Mouse (Mus musculus): ENCODE data around the gene Frk. TPM values are rescaled to one million over a fixed set of nuclear protein-coding genes. Genes with fewer than 3 reads are reported as not detected.
"Not testable (repeated sequence)": the region's sequence is repeated elsewhere in the genome, so short reads cannot be mapped to it uniquely, and the experiment has no call there.

Frk gene
- polyA plus RNA-seq, 1 experiment from 2014 or later = 27.6 TPM

DNA sequence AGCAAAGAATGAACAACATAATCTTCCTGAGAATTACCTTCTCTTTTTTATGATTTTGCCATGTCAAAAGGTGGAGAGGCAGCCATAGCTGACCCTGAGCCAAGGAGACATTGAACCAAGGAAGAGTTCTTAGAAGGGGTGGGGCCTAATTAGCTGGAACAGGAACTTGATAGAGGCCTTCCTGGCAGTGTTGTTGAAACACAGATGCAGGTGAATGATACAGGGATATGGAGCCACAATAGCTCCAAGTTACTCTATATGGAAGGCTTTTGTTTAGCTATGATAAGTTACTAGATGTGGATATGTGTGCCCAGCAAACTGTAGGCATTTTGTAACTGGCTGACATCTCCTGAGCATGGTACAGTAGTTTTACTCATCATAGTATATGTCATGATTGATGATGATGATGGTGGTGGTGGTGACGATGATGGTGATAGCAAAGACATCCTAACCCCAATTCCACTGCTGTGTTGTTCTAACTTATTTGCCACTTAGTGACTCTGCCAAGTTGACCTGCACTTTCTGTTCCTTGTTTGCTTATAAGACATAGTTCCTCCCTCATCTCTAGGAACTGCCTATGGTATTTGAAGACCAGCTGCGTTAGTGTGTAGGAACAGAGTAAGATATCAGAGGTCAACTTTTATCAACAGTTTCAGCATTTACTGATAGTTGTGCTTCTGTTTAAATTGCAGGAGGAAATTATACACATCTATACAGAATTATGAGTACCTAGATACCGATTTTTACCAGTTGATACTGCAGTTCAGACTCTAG lies 58.7 kb downstream of the Frk start:
- H3K4me1 ChIP-seq (ENCODE audit: control insufficient read depth, insufficient read depth, low read length) = no peaks in the 10 kb centered on the region
- no peak overlapping the region for H3K27ac ChIP-seq (ENCODE audit: low read depth, low read length)
- WGBS = 94% methylated on average over 3 of the region's 3 CpGs
- ATAC-seq (ENCODE audit: low FRiP score, low TSS enrichment) = no peak
- H3K9me3 ChIP-seq (ENCODE audit: control insufficient read depth, low read length) = no peaks in the 10 kb centered on the region
- H3K27me3 ChIP-seq (ENCODE audit: control insufficient read depth, insufficient read depth, low read length) = no peaks in the 10 kb centered on the region
- no peak overlapping the region for H3K9ac ChIP-seq (ENCODE audit: low read depth, low read length)
- H3K4me3 ChIP-seq (ENCODE audit: low read length) = no peak overlapping the region
- no peaks in the 10 kb centered on the region for H3K36me3 ChIP-seq (ENCODE audit: control insufficient read depth, insufficient read depth, low read length)
- no peak overlapping the region for H3K4me2 ChIP-seq (replicated peaks; ENCODE audit: low read depth, low read length)

- Histone ChIP-seq H3K4me1 (ENCODE audit: control insufficient read depth, insufficient read depth, low read length) (no peaks in the 10 kb centered on the region), H3K9ac (ENCODE audit: low read depth, low read length) (no peak overlapping the region), H3K9me3 (ENCODE audit: control insufficient read depth, low read length) (no peaks in the 10 kb centered on the region), H3K36me3 (ENCODE audit: control insufficient read depth, insufficient read depth, low read length) (no peaks in the 10 kb centered on the region), H3K27ac (ENCODE audit: low read depth, low read length) (no peak overlapping the region), H3K27me3 (ENCODE audit: control insufficient read depth, insufficient read depth, low read length) (no peaks in the 10 kb centered on the region), H3K4me2 (replicated peaks; ENCODE audit: low read depth, low read length) (no peak overlapping the region), H3K4me3 (ENCODE audit: low read length) (no peak overlapping the region)
- ATAC-seq (ENCODE audit: low FRiP score, low TSS enrichment) = no peak
- WGBS = 60% methylated on average over 5 of the region's 5 CpGs
Observed at GRCm38 (mm10) chr10:34550612-34551011, 67.4 kb downstream of the Frk start.

DNA sequence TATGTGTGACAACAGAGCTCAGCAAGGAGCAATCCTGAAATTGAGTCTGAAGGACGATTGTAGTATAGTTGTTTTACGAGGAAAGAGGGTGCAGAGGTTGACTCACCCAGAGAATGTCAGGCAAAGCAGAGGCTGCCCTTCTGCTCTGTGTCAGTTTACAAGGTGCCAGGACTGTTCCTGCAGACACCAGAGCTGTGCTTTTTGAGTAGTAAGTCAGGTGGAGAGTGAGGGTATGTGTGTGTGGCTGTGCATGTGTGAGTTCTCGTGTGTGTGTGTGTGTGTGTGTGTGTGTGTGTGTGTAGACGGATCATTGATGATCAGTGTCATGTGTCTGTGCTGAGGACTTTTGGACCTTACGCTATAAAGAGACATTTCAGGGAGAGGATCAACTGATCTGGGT lies 68.4 kb downstream of the Frk start:
- H3K4me3 ChIP-seq (ENCODE audit: low read length) = no peak overlapping the region
- H3K9ac ChIP-seq (ENCODE audit: low read depth, low read length) = no peak overlapping the region
- WGBS = 61% methylated on average over 5 of the region's 5 CpGs
- H3K27me3 ChIP-seq (ENCODE audit: control insufficient read depth, insufficient read depth, low read length) = no peaks in the 10 kb centered on the region
- H3K27ac ChIP-seq (ENCODE audit: low read depth, low read length) = no peak overlapping the region
- H3K9me3 ChIP-seq (ENCODE audit: control insufficient read depth, low read length) = no peaks in the 10 kb centered on the region
- ATAC-seq (ENCODE audit: low FRiP score, low TSS enrichment) = no peak
- H3K4me2 ChIP-seq (replicated peaks; ENCODE audit: low read depth, low read length) = no peak overlapping the region
- no peaks in the 10 kb centered on the region for H3K4me1 ChIP-seq (ENCODE audit: control insufficient read depth, insufficient read depth, low read length)
- H3K36me3 ChIP-seq (ENCODE audit: control insufficient read depth, insufficient read depth, low read length) = no peaks in the 10 kb centered on the region

DNA sequence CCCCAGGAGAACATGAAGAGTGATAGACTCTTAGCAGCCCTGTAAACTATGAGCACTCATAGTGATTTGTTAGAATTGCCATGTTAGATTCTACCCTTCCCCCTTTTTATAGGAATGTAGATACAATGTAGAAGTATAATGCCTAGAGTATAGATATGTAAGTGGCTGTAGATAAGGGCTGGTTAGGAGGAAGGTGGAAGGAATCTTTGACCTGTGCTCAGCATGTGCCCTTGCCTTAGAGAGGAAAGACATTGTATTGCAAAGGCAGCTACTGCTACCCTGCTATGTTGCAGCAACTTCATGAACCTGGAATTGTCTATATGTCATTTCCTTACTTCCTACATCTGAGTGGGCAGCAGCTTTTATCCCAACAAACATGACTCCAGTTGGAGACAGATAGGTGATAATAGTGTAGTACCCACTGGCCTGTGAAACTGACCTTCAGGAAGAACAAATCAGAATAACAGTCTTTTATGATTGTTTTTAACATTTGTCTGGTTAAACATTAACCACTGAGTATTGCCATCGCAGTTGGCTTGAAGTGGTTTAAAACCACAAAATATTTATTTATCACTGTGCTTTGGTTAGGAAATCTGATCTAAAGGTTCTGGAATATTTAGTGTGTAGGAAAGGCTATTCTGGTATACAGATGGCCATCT lies 80.4 kb downstream of the Frk start:
- 81% methylated on average over 1 of the region's 1 CpGs for WGBS

DNA sequence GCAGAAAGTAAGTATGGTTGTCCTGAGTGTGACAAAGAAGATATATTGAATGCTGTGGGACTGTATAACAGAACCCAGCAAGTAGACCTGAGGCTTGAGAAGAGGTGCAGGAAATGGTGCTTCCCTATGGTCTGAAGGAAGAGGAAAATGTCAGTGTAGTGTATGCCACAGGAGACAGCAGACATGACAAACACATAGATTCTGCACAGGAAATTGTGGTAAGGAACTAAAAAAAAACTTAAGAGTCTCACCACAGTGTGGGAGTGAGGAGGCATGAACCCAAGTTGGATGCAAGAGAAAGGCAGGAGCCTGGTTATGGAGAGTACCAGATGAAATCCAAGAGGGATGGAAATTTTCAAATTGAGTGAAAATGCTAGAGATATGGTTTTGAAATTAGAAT lies 132.3 kb downstream of the Frk start:
- no peak overlapping the region for H3K9ac ChIP-seq (ENCODE audit: low read depth, low read length)
- H3K9me3 ChIP-seq (ENCODE audit: control insufficient read depth, low read length) = no peaks in the 10 kb centered on the region
- no peaks in the 10 kb centered on the region for H3K4me1 ChIP-seq (ENCODE audit: control insufficient read depth, insufficient read depth, low read length)
- ATAC-seq (ENCODE audit: low FRiP score, low TSS enrichment) = no peak
- no peak overlapping the region for H3K27ac ChIP-seq (ENCODE audit: low read depth, low read length)
- no peaks in the 10 kb centered on the region for H3K27me3 ChIP-seq (ENCODE audit: control insufficient read depth, insufficient read depth, low read length)
- H3K4me3 ChIP-seq (ENCODE audit: low read length) = no peak overlapping the region
- no peak overlapping the region for H3K4me2 ChIP-seq (replicated peaks; ENCODE audit: low read depth, low read length)
- H3K36me3 ChIP-seq (ENCODE audit: control insufficient read depth, insufficient read depth, low read length) = no peaks in the 10 kb centered on the region

More for the DNA sequence above, 80.4 kb downstream of the Frk start:
- no peaks in the 10 kb centered on the region for H3K4me1 ChIP-seq (ENCODE audit: control insufficient read depth, insufficient read depth, low read length)
- no peak overlapping the region for H3K27ac ChIP-seq (ENCODE audit: low read depth, low read length)
- no peak overlapping the region for H3K9ac ChIP-seq (ENCODE audit: low read depth, low read length)
- no peaks in the 10 kb centered on the region for H3K9me3 ChIP-seq (ENCODE audit: control insufficient read depth, low read length)
- no peak for ATAC-seq (ENCODE audit: low FRiP score, low TSS enrichment)
- no peaks in the 10 kb centered on the region for H3K27me3 ChIP-seq (ENCODE audit: control insufficient read depth, insufficient read depth, low read length)
- H3K4me2 ChIP-seq (replicated peaks; ENCODE audit: low read depth, low read length) = no peak overlapping the region
- no peak overlapping the region for H3K4me3 ChIP-seq (ENCODE audit: low read length)
- no peaks in the 10 kb centered on the region for H3K36me3 ChIP-seq (ENCODE audit: control insufficient read depth, insufficient read depth, low read length)

DNA sequence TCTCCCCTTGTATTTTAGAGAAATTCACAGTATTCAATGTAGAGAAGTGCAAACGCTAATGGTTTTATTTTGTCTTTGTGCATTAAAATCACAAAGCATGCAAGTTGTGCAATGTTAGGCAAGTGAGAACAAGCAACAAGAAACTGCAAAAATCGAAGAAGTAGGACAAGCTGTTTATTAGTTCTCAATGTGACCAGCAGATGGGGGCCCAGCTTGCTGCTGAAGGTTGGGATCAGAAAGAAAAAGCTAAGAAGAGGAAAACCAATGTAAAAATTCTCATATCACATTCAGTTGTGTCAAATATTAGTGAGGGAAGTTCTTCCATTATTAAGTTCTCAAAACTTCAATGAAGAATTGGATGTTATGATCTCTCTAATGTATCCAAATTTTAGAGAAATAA lies 134.0 kb downstream of the Frk start:
- H3K27me3 ChIP-seq (ENCODE audit: control insufficient read depth, insufficient read depth, low read length) = no peaks in the 10 kb centered on the region
- H3K4me3 ChIP-seq (ENCODE audit: low read length) = no peak overlapping the region
- no peaks in the 10 kb centered on the region for H3K36me3 ChIP-seq (ENCODE audit: control insufficient read depth, insufficient read depth, low read length)
- WGBS = 61% methylated on average over 2 of the region's 2 CpGs
- H3K9ac ChIP-seq (ENCODE audit: low read depth, low read length) = no peak overlapping the region
- no peak overlapping the region for H3K4me2 ChIP-seq (replicated peaks; ENCODE audit: low read depth, low read length)
- ATAC-seq (ENCODE audit: low FRiP score, low TSS enrichment) = no peak
- H3K4me1 ChIP-seq (ENCODE audit: control insufficient read depth, insufficient read depth, low read length) = no peaks in the 10 kb centered on the region
- H3K27ac ChIP-seq (ENCODE audit: low read depth, low read length) = no peak overlapping the region
- H3K9me3 ChIP-seq (ENCODE audit: control insufficient read depth, low read length) = no peaks in the 10 kb centered on the region

DNA sequence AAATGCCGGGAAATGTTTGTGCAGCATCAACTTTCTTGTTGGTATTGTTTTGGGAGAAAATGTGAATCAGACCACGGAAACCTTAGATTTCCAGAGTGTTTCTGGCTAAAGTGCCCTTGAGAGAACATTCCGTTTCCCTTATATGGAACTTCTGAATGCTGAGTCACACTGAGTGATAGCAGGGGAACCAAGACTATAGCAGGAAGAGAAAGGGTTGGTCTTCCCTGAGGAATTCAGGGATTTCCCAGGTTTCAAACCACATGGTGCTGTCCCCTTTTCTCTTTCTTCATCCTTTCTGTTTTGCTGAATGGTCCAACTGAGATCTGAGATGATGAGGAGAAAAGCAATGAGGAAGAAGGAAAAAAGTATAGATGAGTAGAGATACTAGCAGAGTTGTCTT lies 135.3 kb downstream of the Frk start:
- H3K27me3 ChIP-seq (ENCODE audit: control insufficient read depth, insufficient read depth, low read length) = no peaks in the 10 kb centered on the region
- H3K9ac ChIP-seq (ENCODE audit: low read depth, low read length) = no peak overlapping the region
- no peak overlapping the region for H3K4me2 ChIP-seq (replicated peaks; ENCODE audit: low read depth, low read length)
- H3K4me3 ChIP-seq (ENCODE audit: low read length) = no peak overlapping the region
- no peaks in the 10 kb centered on the region for H3K9me3 ChIP-seq (ENCODE audit: control insufficient read depth, low read length)
- ATAC-seq (ENCODE audit: low FRiP score, low TSS enrichment) = no peak
- H3K36me3 ChIP-seq (ENCODE audit: control insufficient read depth, insufficient read depth, low read length) = no peaks in the 10 kb centered on the region
- no peaks in the 10 kb centered on the region for H3K4me1 ChIP-seq (ENCODE audit: control insufficient read depth, insufficient read depth, low read length)
- 68% methylated on average over 3 of the region's 3 CpGs for WGBS
- H3K27ac ChIP-seq (ENCODE audit: low read depth, low read length) = no peak overlapping the region

DNA sequence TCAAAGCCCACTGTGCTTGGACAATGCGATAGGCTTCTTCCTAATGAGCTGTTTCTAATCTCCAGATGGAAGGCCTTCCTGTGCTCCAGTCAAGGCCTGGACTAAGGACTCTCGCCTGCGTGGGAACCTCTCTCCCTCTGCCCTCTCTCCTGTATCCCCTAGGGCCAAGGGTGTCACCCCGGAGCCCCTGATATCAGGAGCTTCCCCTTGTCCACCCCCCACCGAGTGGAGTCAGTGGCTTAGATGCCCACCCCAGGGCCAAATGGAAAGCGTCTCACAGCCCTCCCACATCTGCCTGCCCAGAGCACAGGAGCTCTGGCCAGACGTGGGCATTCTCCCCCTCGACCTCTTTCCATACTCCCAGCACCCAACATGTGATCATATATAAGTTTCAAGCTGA lies 137.3 kb downstream of the Frk start:
- WGBS = 88% methylated on average over 8 of the region's 8 CpGs
- H3K27ac ChIP-seq (ENCODE audit: low read depth, low read length); H3K4me1 ChIP-seq (ENCODE audit: control insufficient read depth, insufficient read depth, low read length); H3K9ac ChIP-seq (ENCODE audit: low read depth, low read length); H3K4me3 ChIP-seq (ENCODE audit: low read length); ATAC-seq (ENCODE audit: low FRiP score, low TSS enrichment); H3K9me3 ChIP-seq (ENCODE audit: control insufficient read depth, low read length); H3K36me3 ChIP-seq (ENCODE audit: control insufficient read depth, insufficient read depth, low read length); H3K4me2 ChIP-seq (replicated peaks; ENCODE audit: low read depth, low read length); H3K27me3 ChIP-seq (ENCODE audit: control insufficient read depth, insufficient read depth, low read length): not testable (repeated sequence)

- no peak overlapping the region for H3K4me3 ChIP-seq (ENCODE audit: low read length)
- 67% methylated on average over 1 of the region's 1 CpGs for WGBS
- no peaks in the 10 kb centered on the region for H3K4me1 ChIP-seq (ENCODE audit: control insufficient read depth, insufficient read depth, low read length)
- H3K27ac ChIP-seq (ENCODE audit: low read depth, low read length) = no peak overlapping the region
- no peaks in the 10 kb centered on the region for H3K9me3 ChIP-seq (ENCODE audit: control insufficient read depth, low read length)
- H3K4me2 ChIP-seq (replicated peaks; ENCODE audit: low read depth, low read length) = no peak overlapping the region
- H3K36me3 ChIP-seq (ENCODE audit: control insufficient read depth, insufficient read depth, low read length) = no peaks in the 10 kb centered on the region
- no peak for ATAC-seq (ENCODE audit: low FRiP score, low TSS enrichment)
- H3K27me3 ChIP-seq (ENCODE audit: control insufficient read depth, insufficient read depth, low read length) = no peaks in the 10 kb centered on the region
- H3K9ac ChIP-seq (ENCODE audit: low read depth, low read length) = no peak overlapping the region
Observed at GRCm38 (mm10) chr10:34638245-34638644, 155.0 kb downstream of the Frk start.

All from kidney, embryonic 14.5 days (tissue).